Mouse (Mus musculus) CD4-positive helper T cell, adult 2 months (primary cell): ENCODE measurements around the gene 2310057M21Rik.

Source experiments
- DNase-seq: peaks from one replicate; pipeline ENCODE4 v3.0.0-alpha.2; 2012; ENCODE audit warnings: low read depth, missing footprints, low spot score

Gene 2310057M21Rik

GRCm38 (mm10) chr7:131322192-131322591 lies 40.4 kb downstream of the 2310057M21Rik start, which contains the start of gene Cuzd1:
Gene Cuzd1, minus strand, starts transcription at chr7:131322292.
- no peak for DNase-seq

GRCm38 (mm10) chr7:131318340-131318739 lies 44.2 kb downstream of the 2310057M21Rik start:
- DNase-seq = no peak

GRCm38 (mm10) chr7:131317587-131317986 lies 45.0 kb downstream of the 2310057M21Rik start:
- DNase-seq = no peak

GRCm38 (mm10) chr7:131314493-131314892 lies 48.1 kb downstream of the 2310057M21Rik start:
- no peak for DNase-seq

GRCm38 (mm10) chr7:131306733-131307132 lies 55.8 kb downstream of the 2310057M21Rik start:
- no peak for DNase-seq

GRCm38 (mm10) chr7:131303340-131303739 lies 59.2 kb downstream of the 2310057M21Rik start:
- no peak for DNase-seq

GRCm38 (mm10) chr7:131297151-131297550 lies 65.4 kb downstream of the 2310057M21Rik start:
- DNase-seq = no peak
